ENCODE assay signal across 9 mouse cellular contexts in genomic region chr6:38352451-38352850, GRCm38 (mm10). TPM values are rescaled to one million over a fixed set of nuclear protein-coding genes. Genes with fewer than 3 reads are reported as not detected.
DNase-seq lines count a peak whose midpoint lies in the region; ATAC-seq and TF ChIP-seq lines count a peak whose summit lies in the region.
"Had no signal": no experiment of that assay in that cellular context is flagged by ENCODE, and none has a peak within 500 bp of the region (broad histone marks: within the 10 kb centered on the region; RNA-seq: fewer than 3 reads in every experiment).

No protein-coding gene starts in this region.

- 49% methylated on average over 10 of the region's 10 CpGs for WGBS in heart, postnatal 0 days
- 7% methylated on average over 10 of the region's 10 CpGs for WGBS in liver, postnatal 0 days (ENCODE audit: insufficient replicate concordance)

- no peak for ATAC-seq in heart, postnatal 0 days (ENCODE audit: insufficient read depth, low read depth)
- peak; percentile 6 for ATAC-seq in CD4-positive, CD25-positive, alpha-beta regulatory T cell, adult 4 months
- no peak for ATAC-seq in liver, postnatal 0 days

- H3K4me2 ChIP-seq in heart, postnatal 0 days (ENCODE audit: low read depth, low read length), result peak overlapping the region; percentile 78
- H3K4me2 ChIP-seq in liver, postnatal 0 days (ENCODE audit: low read depth, low read length), result peak overlapping the region; percentile 75

- no peak for DNase-seq in heart, postnatal 0 days (ENCODE audit: low spot score)
- DNase-seq in heart, postnatal 4 days, result no peak
- peak; percentile 31 for DNase-seq in embryo, embryonic 11 days
- peak; percentile 50 for DNase-seq in liver, postnatal 0 days
- no peak for DNase-seq in layer of hippocampus, adult 2 months (ENCODE audit: low spot score in 2 of 2)
- no peak for DNase-seq in kidney, adult 9 months
- no peak for DNase-seq in urinary bladder, postnatal 4 days (ENCODE audit: low spot score in 2 of 2)

- peak overlapping the region; percentile 69 for H3K4me3 ChIP-seq in heart, postnatal 0 days (ENCODE audit: low read depth, low read length)
- peak overlapping the region; percentile 75 for H3K4me3 ChIP-seq in liver, postnatal 0 days (ENCODE audit: low read depth, low read length)
- H3K4me3 ChIP-seq in layer of hippocampus, adult 2 months, result no peak overlapping the region

- no peaks in the 10 kb centered on the region for H3K36me3 ChIP-seq in heart, postnatal 0 days (replicated peaks; ENCODE audit: control insufficient read depth, insufficient read depth, low read length)
- peaks cover 17% of the 10 kb centered on the region for H3K36me3 ChIP-seq in liver, postnatal 0 days (replicated peaks; ENCODE audit: insufficient read depth, low read length)
- H3K36me3 ChIP-seq: embryonic facial prominence, embryonic 12.5 days had no signal

- no peak for TF ChIP-seq CTCF in heart, postnatal 0 days (IDR thresholded peaks at IDR 0.05; ENCODE audit: low read depth)
- TF ChIP-seq CTCF in liver, postnatal 0 days (IDR thresholded peaks at IDR 0.05; ENCODE audit: low read depth), result no peak
- TF ChIP-seq CTCF in layer of hippocampus, adult 2 months (conservative IDR thresholded peaks at IDR 0.05), result no peak

- H3K27ac ChIP-seq in heart, postnatal 0 days (ENCODE audit: low read depth), result no peak overlapping the region
- H3K27ac ChIP-seq in liver, postnatal 0 days (ENCODE audit: low read depth), result peak overlapping the region; percentile 90
- no peak overlapping the region for H3K27ac ChIP-seq in layer of hippocampus, adult 2 months
- H3K27ac ChIP-seq: embryonic facial prominence, embryonic 12.5 days had no signal

- no peaks in the 10 kb centered on the region for H3K9me3 ChIP-seq in heart, postnatal 0 days (replicated peaks; ENCODE audit: control insufficient read depth, low read length)
- no peaks in the 10 kb centered on the region for H3K9me3 ChIP-seq in liver, postnatal 0 days (ENCODE audit: low read length)
- H3K9me3 ChIP-seq: embryonic facial prominence, embryonic 12.5 days had no signal

- H3K27me3 ChIP-seq in heart, postnatal 0 days (ENCODE audit: control insufficient read depth, insufficient read depth, low read length), result peaks cover 15% of the 10 kb centered on the region; the same call in 1 of the 2 replicates
- H3K27me3 ChIP-seq in liver, postnatal 0 days (ENCODE audit: insufficient read depth, low read length), result no peaks in the 10 kb centered on the region

- peaks cover 20% of the 10 kb centered on the region for H3K4me1 ChIP-seq in heart, postnatal 0 days (ENCODE audit: control insufficient read depth, insufficient read depth)
- H3K4me1 ChIP-seq in liver, postnatal 0 days (ENCODE audit: insufficient read depth), result peaks cover 42% of the 10 kb centered on the region

- no peak for TF ChIP-seq EP300 in heart, postnatal 0 days (IDR thresholded peaks at IDR 0.05; ENCODE audit: low read depth)
- no peak for TF ChIP-seq EP300 in liver, postnatal 0 days (IDR thresholded peaks at IDR 0.05; ENCODE audit: low read depth)

- H3K9ac ChIP-seq in heart, postnatal 0 days (replicated peaks; ENCODE audit: low read depth, low read length), result no peak overlapping the region
- H3K9ac ChIP-seq in liver, postnatal 0 days (replicated peaks), result peak overlapping the region; percentile 90
- H3K9ac ChIP-seq: embryonic facial prominence, embryonic 12.5 days had no signal

RNA-seq across cellular contexts. Expression of gene Zc3hav1, which starts 2.0 kb away (rescaled TPM):
- 19.2 and 28.9 TPM in 2 replicates for total RNA-seq in heart, postnatal 0 days (2014; rRNA removed; ENCODE audit: low replicate concordance)
- 8.2 and 9.1 TPM in 2 replicates for polyA plus RNA-seq in heart, postnatal 0 days (2015; fragmentation: Nextera tagmentation; extraction: Ambion mirVana)
- total RNA-seq in heart, postnatal 4 days (2021), result 10 to 100 TPM; 20.5 to 21.6 TPM
- 100 to 1,000 TPM; 189 to 215 TPM for polyA plus RNA-seq in CD4-positive, CD25-positive, alpha-beta regulatory T cell, adult 4 months (2017; shearing (Covaris generic))
- 14.7 and 16.6 TPM in 2 replicates for polyA plus RNA-seq in liver, postnatal 0 days (2015; fragmentation: Nextera tagmentation; extraction: Ambion mirVana)
- total RNA-seq in layer of hippocampus, adult 2 months (2021), result 1 to 10 TPM; 3.1 to 3.9 TPM

RNA-seq across cellular contexts. Expression of gene Ttc26, which starts 28.8 kb away (rescaled TPM):
- 1.5 and 2.3 TPM in 2 replicates for total RNA-seq in heart, postnatal 0 days (2014; rRNA removed; ENCODE audit: low replicate concordance)
- 1.00 and 1.0 TPM in 2 replicates for polyA plus RNA-seq in heart, postnatal 0 days (2015; fragmentation: Nextera tagmentation; extraction: Ambion mirVana)
- 1 to 10 TPM; 2.8 to 4.1 TPM for total RNA-seq in heart, postnatal 4 days (2021)
- polyA plus RNA-seq in CD4-positive, CD25-positive, alpha-beta regulatory T cell, adult 4 months (2017; shearing (Covaris generic)), result not detected
- 0.11 and 0.16 TPM in 2 replicates for polyA plus RNA-seq in liver, postnatal 0 days (2015; fragmentation: Nextera tagmentation; extraction: Ambion mirVana)
- total RNA-seq in layer of hippocampus, adult 2 months (2021), result 10 to 100 TPM; 11.5 to 12.2 TPM

RNA-seq across cellular contexts. Expression of gene Zc3hav1l, which starts 53.4 kb away (rescaled TPM):
- 4.7 and 7.3 TPM in 2 replicates for total RNA-seq in heart, postnatal 0 days (2014; rRNA removed; ENCODE audit: low replicate concordance)
- polyA plus RNA-seq in heart, postnatal 0 days (2015; fragmentation: Nextera tagmentation; extraction: Ambion mirVana), result 2.2 TPM in 2 replicates
- 10 to 100 TPM; 10.2 to 10.4 TPM for total RNA-seq in heart, postnatal 4 days (2021)
- under 1 TPM; 0.38 to 0.55 TPM for polyA plus RNA-seq in CD4-positive, CD25-positive, alpha-beta regulatory T cell, adult 4 months (2017; shearing (Covaris generic))
- polyA plus RNA-seq in liver, postnatal 0 days (2015; fragmentation: Nextera tagmentation; extraction: Ambion mirVana), result 0.59 and 0.61 TPM in 2 replicates
- 1 to 10 TPM; 4.5 TPM for total RNA-seq in layer of hippocampus, adult 2 months (2021)

Comparison
In these comparisons a context has a peak if more than half of its experiments do, and no peak if none do; other contexts are left out.
1. DNase-seq: peak in embryo, embryonic 11 days (single experiment) and liver, postnatal 0 days (single experiment); none in heart, postnatal 0 days (single experiment), heart, postnatal 4 days (single experiment), layer of hippocampus, adult 2 months (0 of 2), kidney, adult 9 months (single experiment) and urinary bladder, postnatal 4 days (0 of 2).